In the genomic region with DNA sequence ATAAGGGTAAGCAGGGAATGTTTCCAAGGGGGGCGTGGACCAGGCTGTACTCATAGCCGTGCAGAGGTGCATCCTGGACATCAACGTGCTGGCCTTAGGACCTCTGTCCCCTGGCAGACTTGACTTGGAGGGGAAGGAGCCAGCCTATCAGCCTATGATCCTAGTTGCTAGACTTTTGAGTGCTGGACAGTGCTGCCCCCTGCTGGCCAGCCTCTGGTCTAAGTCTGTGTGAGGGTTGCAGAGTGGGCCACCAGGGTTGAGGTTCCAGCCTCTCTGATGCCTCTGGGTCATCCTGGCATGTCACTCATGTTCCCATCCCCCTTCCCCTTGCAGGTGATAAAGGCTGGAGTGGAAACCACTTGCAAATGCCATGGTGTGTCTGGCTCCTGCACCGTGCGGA, we compare ENCODE assay signal across 9 mouse cellular contexts. TPM values are rescaled to one million over a fixed set of nuclear protein-coding genes. Genes with fewer than 3 reads are reported as not detected.
DNase-seq lines count a peak whose midpoint lies in the region; ATAC-seq lines count a peak whose summit lies in the region.
"Had no signal": no experiment of that assay in that cellular context is flagged by ENCODE, and none has a peak within 500 bp of the region (broad histone marks: within the 10 kb centered on the region; RNA-seq: fewer than 3 reads in every experiment).

No protein-coding gene starts in this region.

- no peak overlapping the region for H3K9ac ChIP-seq in hindbrain, embryonic 15.5 days
- no peak overlapping the region for H3K9ac ChIP-seq in midbrain, embryonic 14.5 days (replicated peaks; ENCODE audit: low read length)

- no peak overlapping the region for H3K27ac ChIP-seq in hindbrain, embryonic 15.5 days (replicated peaks)
- no peak overlapping the region for H3K27ac ChIP-seq in midbrain, embryonic 14.5 days (replicated peaks; ENCODE audit: low read depth, low read length)

- H3K9me3 ChIP-seq in hindbrain, embryonic 15.5 days = no peaks in the 10 kb centered on the region
- no peaks in the 10 kb centered on the region for H3K9me3 ChIP-seq in midbrain, embryonic 14.5 days (ENCODE audit: control insufficient read depth, low read length)

- no peaks in the 10 kb centered on the region for H3K36me3 ChIP-seq in hindbrain, embryonic 15.5 days
- H3K36me3 ChIP-seq in midbrain, embryonic 14.5 days (ENCODE audit: control insufficient read depth, insufficient read depth, low read length) = no peaks in the 10 kb centered on the region

- DNase-seq in right cerebral cortex, postnatal 14 days = peak; percentile 75
- DNase-seq in right cerebral cortex, adult 18-20 months = no peak
- DNase-seq in adrenal gland, postnatal 36 days = peak; percentile 59 to 76
- peak; percentile 62 to 71 for DNase-seq in left cerebral cortex, postnatal 25 days (ENCODE audit: low spot score in 2 of 2)
- peak; percentile 78 for DNase-seq in midbrain, embryonic 14.5 days
- DNase-seq in thymus, postnatal 36 days = peak; percentile 39 to 50

- intact Hi-C loops in left cerebral cortex, postnatal 25 days (cut with DNase I) = loop anchor here (1.0 kb wide), 1 partner anchor 23 kb away; no protein-coding TSS in a partner anchor

- no peak overlapping the region for H3K4me2 ChIP-seq in hindbrain, embryonic 15.5 days
- H3K4me2 ChIP-seq in midbrain, embryonic 14.5 days (ENCODE audit: low read length) = no peak overlapping the region

- H3K4me3 ChIP-seq in hindbrain, embryonic 15.5 days = no peak overlapping the region
- H3K4me3 ChIP-seq in midbrain, embryonic 14.5 days (replicated peaks; ENCODE audit: low read depth, low read length) = no peak overlapping the region
- H3K4me3 ChIP-seq: myocyte had no signal

- no peaks in the 10 kb centered on the region for H3K27me3 ChIP-seq in hindbrain, embryonic 15.5 days
- 0 out of 2 replicates have a peak, but pooled peaks cover 4% of the 10 kb centered on the region for H3K27me3 ChIP-seq in midbrain, embryonic 14.5 days (ENCODE audit: control insufficient read depth, insufficient read depth, low read length)

- peaks cover 14% of the 10 kb centered on the region for H3K4me1 ChIP-seq in hindbrain, embryonic 15.5 days (replicated peaks)
- 0 out of 2 replicates have a peak, but pooled peaks cover 12% of the 10 kb centered on the region for H3K4me1 ChIP-seq in midbrain, embryonic 14.5 days (ENCODE audit: control insufficient read depth, insufficient read depth, low read length)

- 48% methylated on average over 5 of the region's 5 CpGs for WGBS in hindbrain, embryonic 15.5 days
- 33% methylated on average over 5 of the region's 5 CpGs for WGBS in midbrain, embryonic 14.5 days

- ATAC-seq in erythroblast, adult 5-6 weeks (replicated peaks; ENCODE audit: low FRiP score, poor library complexity, severe bottlenecking) = peak; percentile 65
- ATAC-seq in hindbrain, embryonic 15.5 days (ENCODE audit: low FRiP score, low read depth) = peak; percentile 17; the same call in 1 of the 2 replicates
- ATAC-seq in midbrain, embryonic 14.5 days (ENCODE audit: low FRiP score, low TSS enrichment) = 0 out of 2 replicates have a peak, but pooled peaks have one; percentile 37

RNA-seq across cellular contexts. Expression of a gene that starts 23.8 kb away (rescaled TPM):
- 1 to 10 TPM; 1.3 to 1.5 TPM for total RNA-seq in adrenal gland, postnatal 36 days (2021)
- total RNA-seq in erythroblast, adult 5-6 weeks (2015; ENCODE audit: low replicate concordance) = not detected in 2 replicates
- total RNA-seq in erythroblast, adult 5-6 weeks (2017; ENCODE audit: low replicate concordance) = not detected in 2 replicates
- 3.5 and 4.1 TPM in 2 replicates for polyA plus RNA-seq in hindbrain, embryonic 15.5 days (2015; fragmentation: Nextera tagmentation; extraction: Ambion mirVana)
- total RNA-seq in left cerebral cortex, postnatal 25 days (2021) = 10 to 100 TPM; 17.0 to 18.7 TPM
- 1.6 and 1.7 TPM in 2 replicates for polyA plus RNA-seq in midbrain, embryonic 14.5 days (2014; fragmentation: Nextera tagmentation; extraction: Ambion mirVana)

RNA-seq across cellular contexts. Expression of a gene that starts 40.0 kb away (rescaled TPM):
- total RNA-seq in adrenal gland, postnatal 36 days (2021) = not detected
- not detected in 2 replicates for total RNA-seq in erythroblast, adult 5-6 weeks (2015; ENCODE audit: low replicate concordance)
- total RNA-seq in erythroblast, adult 5-6 weeks (2017; ENCODE audit: low replicate concordance) = 0.42 TPM in 1 of 2 replicates, not detected in the other
- polyA plus RNA-seq in hindbrain, embryonic 15.5 days (2015; fragmentation: Nextera tagmentation; extraction: Ambion mirVana) = 0.94 and 1.5 TPM in 2 replicates
- not detected for total RNA-seq in left cerebral cortex, postnatal 25 days (2021)
- polyA plus RNA-seq in midbrain, embryonic 14.5 days (2014; fragmentation: Nextera tagmentation; extraction: Ambion mirVana) = 0.43 and 0.46 TPM in 2 replicates
- polyA plus RNA-seq: myocyte had no signal

RNA-seq across cellular contexts. Expression of a gene that starts 44.9 kb away (rescaled TPM):
- not detected for total RNA-seq in adrenal gland, postnatal 36 days (2021)
- total RNA-seq in erythroblast, adult 5-6 weeks (2015; ENCODE audit: low replicate concordance) = not detected in 2 replicates
- total RNA-seq in erythroblast, adult 5-6 weeks (2017; ENCODE audit: low replicate concordance) = not detected in 2 replicates
- polyA plus RNA-seq in hindbrain, embryonic 15.5 days (2015; fragmentation: Nextera tagmentation; extraction: Ambion mirVana) = not detected in 2 replicates
- total RNA-seq in left cerebral cortex, postnatal 25 days (2021) = not detected
- 0.17 TPM in 1 of 2 replicates, not detected in the other for polyA plus RNA-seq in midbrain, embryonic 14.5 days (2014; fragmentation: Nextera tagmentation; extraction: Ambion mirVana)
- polyA plus RNA-seq: myocyte had no signal

Comparison
In these comparisons a context has a peak if more than half of its experiments do, and no peak if none do; other contexts are left out.
1. RNA of a gene that starts 23.8 kb away (total RNA-seq): 17.0 to 18.7 TPM in left cerebral cortex, postnatal 25 days; 1.3 to 1.5 TPM in adrenal gland, postnatal 36 days and not detected in erythroblast, adult 5-6 weeks; every median in the first group is over 4 times any median in the second.
2. Peak in every context shown above with its lines, with median percentiles within 50 percentile points of each other: ATAC-seq.